Mouse (Mus musculus) megakaryocyte, embryonic 14.5 days (primary cell): ENCODE results near the gene Spata13.

Experiments
- FLI1 ChIP-seq: IDR thresholded peaks from 2 replicates; pipeline ENCODE4 v1.6.1; 2012; ENCODE audit warnings: low read length, inconsistent platforms, mixed read lengths
- GATA1 ChIP-seq: IDR thresholded peaks from 3 replicates; pipeline ENCODE4 v1.6.1; 2012; ENCODE audit warnings: mixed read lengths, low read length, inconsistent platforms, borderline replicate concordance

- TF ChIP-seq GATA1 (no peak), FLI1 (no peak)
These were observed 8.3 kb downstream of the Spata13 start for GRCm38 (mm10) chr14:60642131-60642530.
